Mouse (Mus musculus) forebrain, embryonic 14.5 days (tissue): ENCODE measurements around the gene Fbxl22. TPM values are rescaled to one million over a fixed set of nuclear protein-coding genes. Genes with fewer than 3 reads are reported as not detected.

ENCODE experiments used
- ATAC-seq: fragments of 200-750 bp; cut with Nextera tagmentation; 2 replicates; pipeline ENCODE4 v1.8.0; 2017; ENCODE audit warnings: mild to moderate bottlenecking, moderate library complexity
- DNase-seq: peaks from one replicate; pipeline ENCODE4 v3.0.0-alpha.2; 2015; ENCODE audit warnings: low spot score
- H3K27ac ChIP-seq: fragments of 300-500 bp; sonication (generic); 2 replicates; pipeline ENCODE4 v1.5.1; 2014; ENCODE audit warnings: low read depth, mild to moderate bottlenecking, control low read depth, low read length, moderate library complexity
- H3K27me3 ChIP-seq: fragments of 300-500 bp; sonication (generic); replicated peaks from 2 replicates; pipeline ENCODE4 v1.6.1; 2014; ENCODE audit warnings: low read length, control low read depth, mixed read lengths; ENCODE audit not compliant: control insufficient read depth, insufficient read depth
- H3K36me3 ChIP-seq: fragments of 300-500 bp; sonication (generic); 2 replicates; pipeline ENCODE4 v1.6.1; 2014; ENCODE audit warnings: low read length, control low read depth; ENCODE audit not compliant: control insufficient read depth, insufficient read depth
- H3K4me1 ChIP-seq: fragments of 300-500 bp; sonication (generic); 2 replicates; pipeline ENCODE4 v1.6.1; 2014; ENCODE audit warnings: antibody characterized with exemption, low read length, control low read depth; ENCODE audit not compliant: control insufficient read depth, insufficient read depth
- H3K4me2 ChIP-seq: fragments of 300-500 bp; sonication (generic); 2 replicates; pipeline ENCODE4 v1.6.1; 2014; ENCODE audit warnings: mild to moderate bottlenecking, control low read depth, low read length
- H3K4me3 ChIP-seq: fragments of 300-500 bp; sonication (generic); 2 replicates; pipeline ENCODE4 v1.5.1; 2014; ENCODE audit warnings: low read depth, low read length, control low read depth
- H3K9ac ChIP-seq: fragments of 300-500 bp; sonication (generic); 2 replicates; pipeline ENCODE4 v1.6.1; 2014; ENCODE audit warnings: mild to moderate bottlenecking, low read length, control low read depth, moderate library complexity
- H3K9me3 ChIP-seq: fragments of 300-500 bp; sonication (generic); replicated peaks from 2 replicates; pipeline ENCODE4 v1.6.1; 2016; ENCODE audit warnings: low read length, control low read depth, mixed read lengths; ENCODE audit not compliant: control insufficient read depth
- WGBS: fragments of 180-500 bp; shearing (Covaris S2); extraction: QIAGEN DNeasy Blood & Tissue Kit; methylation state at CpG from one replicate; pipeline ENCODE4 v1.1.7; 2014; 5-methylcytosine and 5-hydroxymethylcytosine counted together
- polyA plus RNA-seq: library from polyadenylated mRNA; unstranded; fragments of >200 nt; fragmentation: Nextera tagmentation; extraction: Ambion mirVana; gene quantifications from 2 replicates; pipeline ENCODE4 v1.2.1, GENCODE M21; 2014

Gene Fbxl22
- polyA plus RNA-seq, 1 experiment from 2014 or later: 1.9 TPM

DNA sequence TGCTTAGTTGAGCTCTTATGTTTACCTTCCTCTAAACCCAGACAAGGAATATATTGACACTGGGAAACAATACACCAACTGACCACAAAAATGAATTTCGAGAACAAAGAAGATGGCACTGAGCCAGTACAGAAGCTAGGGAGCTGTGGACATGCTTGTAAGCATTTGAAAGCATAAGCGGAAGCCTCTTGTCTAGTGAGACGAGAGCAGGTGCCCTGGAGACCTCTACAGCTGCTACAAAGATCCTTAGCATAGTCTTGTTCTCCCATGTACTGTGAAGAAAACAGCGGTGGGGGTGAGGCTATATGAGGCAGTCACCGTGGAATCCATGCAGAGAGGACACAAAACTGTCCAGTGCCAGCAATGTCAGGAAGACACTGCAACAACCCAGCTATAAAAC lies 4.5 kb upstream of the Fbxl22 start:
- ATAC-seq (no peak), DNase-seq (no peak)
- Histone ChIP-seq H3K9ac (no peak overlapping the region), H3K36me3 (peaks cover 92% of the 10 kb centered on the region), H3K4me2 (no peak overlapping the region), H3K4me3 (no peak overlapping the region), H3K9me3 (no peaks in the 10 kb centered on the region), H3K4me1 (no peaks in the 10 kb centered on the region), H3K27ac (no peak overlapping the region), H3K27me3 (no peaks in the 10 kb centered on the region)
- 65% methylated on average over 5 of the region's 5 CpGs for WGBS

DNA sequence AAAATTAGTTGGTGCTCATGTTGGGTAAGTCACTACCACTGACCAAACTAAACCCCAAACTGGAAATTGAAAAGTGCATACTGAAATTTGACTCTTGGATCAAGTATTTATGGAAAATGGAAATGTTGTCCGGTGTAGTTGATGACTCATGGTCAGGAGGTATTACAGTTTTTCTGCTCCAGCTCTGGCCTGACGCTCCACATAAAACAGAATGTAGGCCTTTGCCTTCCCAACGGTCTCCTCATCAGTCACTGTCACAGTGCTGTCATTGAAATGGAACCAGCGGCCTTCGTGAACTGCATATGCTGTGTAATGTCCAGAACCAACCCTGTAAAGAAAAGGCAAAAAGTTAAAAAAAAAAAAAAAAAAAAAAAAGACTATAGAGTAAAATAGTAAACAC lies 3.9 kb upstream of the Fbxl22 start:
- ATAC-seq (no peak), DNase-seq (no peak)
- H3K27me3 ChIP-seq: no peaks in the 10 kb centered on the region
- H3K4me2 ChIP-seq: no peak overlapping the region
- H3K9me3 ChIP-seq: no peaks in the 10 kb centered on the region
- no peak overlapping the region for H3K9ac ChIP-seq
- no peak overlapping the region for H3K4me3 ChIP-seq
- no peak overlapping the region for H3K27ac ChIP-seq
- no peaks in the 10 kb centered on the region for H3K4me1 ChIP-seq
- H3K36me3 ChIP-seq: peaks cover 87% of the 10 kb centered on the region
- whole genome bisulfite sequencing: 93% methylated on average over 5 of the region's 5 CpGs

GRCm38 (mm10) chr9:66517746-66518145 lies 3.4 kb upstream of the Fbxl22 start:
- no peaks in the 10 kb centered on the region for H3K9me3 ChIP-seq
- H3K4me2 ChIP-seq: no peak overlapping the region
- no peak for DNase-seq
- H3K9ac ChIP-seq: no peak overlapping the region
- no peak overlapping the region for H3K4me3 ChIP-seq
- no peak overlapping the region for H3K27ac ChIP-seq
- WGBS: 91% methylated on average over 10 of the region's 10 CpGs
- H3K36me3 ChIP-seq: peaks cover 89% of the 10 kb centered on the region
- H3K4me1 ChIP-seq: no peaks in the 10 kb centered on the region
- ATAC-seq: no peak
- no peaks in the 10 kb centered on the region for H3K27me3 ChIP-seq

DNA sequence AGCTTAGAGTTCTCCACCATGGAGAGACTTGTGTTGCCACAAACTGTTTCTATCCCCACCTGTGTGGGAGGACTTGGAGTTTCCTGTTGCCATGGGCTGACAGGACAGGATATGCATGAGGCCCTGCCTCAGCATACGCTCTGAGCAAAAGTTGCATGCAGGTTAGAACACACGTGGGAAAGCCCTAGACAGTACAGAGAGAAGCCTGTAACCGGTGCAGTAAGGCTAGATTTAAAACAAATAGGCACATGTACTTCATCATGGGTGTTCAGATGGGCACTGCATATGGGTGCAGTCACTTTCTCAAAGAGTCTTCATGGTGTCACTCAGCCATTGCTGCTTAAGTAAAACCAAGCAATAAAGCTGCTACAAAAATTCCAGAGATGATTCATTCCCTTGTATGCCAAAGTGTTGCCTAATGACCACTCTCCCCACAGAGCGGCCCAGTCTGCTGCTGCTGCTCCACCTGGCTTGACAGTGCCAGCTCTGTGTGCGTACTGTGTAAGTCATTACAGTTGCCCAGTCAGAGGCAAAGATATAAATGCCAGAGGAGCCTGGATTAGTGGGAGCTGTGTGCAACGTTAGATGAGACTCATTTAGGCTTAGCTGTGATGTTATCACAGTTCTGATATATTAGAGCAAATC lies 2.0 kb upstream of the Fbxl22 start:
- Histone ChIP-seq H3K9ac (no peak overlapping the region), H3K27ac (no peak overlapping the region), H3K27me3 (no peaks in the 10 kb centered on the region), H3K4me1 (no peaks in the 10 kb centered on the region; the same call in 1 of the 2 replicates), H3K36me3 (peaks cover 76% of the 10 kb centered on the region), H3K4me3 (no peak overlapping the region), H3K9me3 (no peaks in the 10 kb centered on the region), H3K4me2 (no peak overlapping the region)
- ATAC-seq (no peak), DNase-seq (no peak)
- 95% methylated on average over 6 of the region's 6 CpGs for WGBS

- peaks cover 71% of the 10 kb centered on the region for H3K36me3 ChIP-seq
- no peak overlapping the region for H3K4me2 ChIP-seq
- ATAC-seq (no peak), DNase-seq (no peak)
- no peaks in the 10 kb centered on the region for H3K27me3 ChIP-seq
- 85% methylated on average over 10 of the region's 10 CpGs for WGBS
- H3K4me3 ChIP-seq: no peak overlapping the region
- no peaks in the 10 kb centered on the region for H3K9me3 ChIP-seq
- peaks cover 3% of the 10 kb centered on the region; the same call in 1 of the 2 replicates for H3K4me1 ChIP-seq
- no peak overlapping the region for H3K27ac ChIP-seq
- H3K9ac ChIP-seq: no peak overlapping the region
These were observed 1.4 kb upstream of the Fbxl22 start for GRCm38 (mm10) chr9:66515680-66516210.

- WGBS: 90% methylated on average over 2 of the region's 2 CpGs
- Histone ChIP-seq H3K4me2 (no peak overlapping the region), H3K9ac (no peak overlapping the region), H3K27ac (no peak overlapping the region), H3K4me1 (peaks cover 9% of the 10 kb centered on the region), H3K9me3 (no peaks in the 10 kb centered on the region), H3K36me3 (peaks cover 65% of the 10 kb centered on the region), H3K4me3 (no peak overlapping the region), H3K27me3 (no peaks in the 10 kb centered on the region)
- DNase-seq (no peak), ATAC-seq (no peak)
These were observed 722 bp upstream of the Fbxl22 start for GRCm38 (mm10) chr9:66515115-66515514.

GRCm38 (mm10) chr9:66513661-66514255 lies 635 bp downstream of the Fbxl22 start:
- Histone ChIP-seq H3K4me1 (peaks cover 12% of the 10 kb centered on the region), H3K4me2 (no peak overlapping the region), H3K27me3 (no peaks in the 10 kb centered on the region), H3K9me3 (no peaks in the 10 kb centered on the region), H3K36me3 (peaks cover 63% of the 10 kb centered on the region), H3K9ac (no peak overlapping the region), H3K27ac (peak overlapping the region; percentile 1; the same call in 1 of the 2 replicates), H3K4me3 (no peak overlapping the region)
- ATAC-seq: no peak
- DNase-seq: no peak
- WGBS: 93% methylated on average over 4 of the region's 4 CpGs

DNA sequence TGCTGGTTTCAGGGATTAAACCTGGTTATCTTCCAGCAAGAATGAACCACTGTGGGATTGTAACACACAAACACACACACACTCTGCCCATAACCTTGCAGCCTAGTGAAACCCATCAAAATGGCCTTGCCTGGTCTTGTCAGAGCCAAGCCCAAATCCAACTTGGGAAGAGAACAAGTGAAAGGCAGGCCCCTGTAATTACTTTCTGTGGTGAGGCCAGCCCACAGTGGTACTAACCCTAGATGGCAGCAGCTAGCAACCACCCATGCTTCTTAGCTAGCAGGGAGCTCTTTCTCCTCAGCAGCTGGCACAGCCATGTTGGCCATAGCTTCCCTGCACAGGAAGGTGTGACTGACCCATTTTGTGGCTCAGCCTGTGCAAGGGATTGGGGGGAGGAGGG lies 1.2 kb downstream of the Fbxl22 start:
- Histone ChIP-seq H3K9me3 (no peaks in the 10 kb centered on the region), H3K27me3 (no peaks in the 10 kb centered on the region), H3K9ac (no peak overlapping the region), H3K4me1 (peaks cover 12% of the 10 kb centered on the region), H3K4me2 (no peak overlapping the region), H3K4me3 (no peak overlapping the region), H3K27ac (peak overlapping the region; percentile 1; the same call in 1 of the 2 replicates), H3K36me3 (peaks cover 63% of the 10 kb centered on the region)
- ATAC-seq: no peak
- peak; percentile 47 for DNase-seq

- peak; percentile 94 for DNase-seq
- peak overlapping the region; percentile 66 for H3K4me3 ChIP-seq
- H3K27ac ChIP-seq: peak overlapping the region; percentile 98
- peak; percentile 84 for ATAC-seq
- peak overlapping the region; percentile 83 for H3K9ac ChIP-seq
- H3K36me3 ChIP-seq: peaks cover 63% of the 10 kb centered on the region
- no peaks in the 10 kb centered on the region for H3K9me3 ChIP-seq
- H3K4me1 ChIP-seq: peaks cover 12% of the 10 kb centered on the region
- WGBS: under 1% methylated on average over 8 of the region's 8 CpGs
- H3K4me2 ChIP-seq: peak overlapping the region; percentile 99
- no peaks in the 10 kb centered on the region for H3K27me3 ChIP-seq
These were observed 2.1 kb downstream of the Fbxl22 start for GRCm38 (mm10) chr9:66512351-66512671.
